Mouse (Mus musculus): ENCODE results near the gene Gdpd3.
"Not testable (repeated sequence)": the region's sequence is repeated elsewhere in the genome, so short reads cannot be mapped to it uniquely, and the experiment has no call there.

The Gdpd3 gene

GRCm38 (mm10) chr7:126760956-126761355, 5.2 kb upstream of the Gdpd3 start:
- DNase-seq (ENCODE audit: low spot score in 2 of 2): no peak

GRCm38 (mm10) chr7:126761529-126762067, 4.5 kb upstream of the Gdpd3 start:
- no peak for DNase-seq (ENCODE audit: low spot score in 2 of 2)

DNA sequence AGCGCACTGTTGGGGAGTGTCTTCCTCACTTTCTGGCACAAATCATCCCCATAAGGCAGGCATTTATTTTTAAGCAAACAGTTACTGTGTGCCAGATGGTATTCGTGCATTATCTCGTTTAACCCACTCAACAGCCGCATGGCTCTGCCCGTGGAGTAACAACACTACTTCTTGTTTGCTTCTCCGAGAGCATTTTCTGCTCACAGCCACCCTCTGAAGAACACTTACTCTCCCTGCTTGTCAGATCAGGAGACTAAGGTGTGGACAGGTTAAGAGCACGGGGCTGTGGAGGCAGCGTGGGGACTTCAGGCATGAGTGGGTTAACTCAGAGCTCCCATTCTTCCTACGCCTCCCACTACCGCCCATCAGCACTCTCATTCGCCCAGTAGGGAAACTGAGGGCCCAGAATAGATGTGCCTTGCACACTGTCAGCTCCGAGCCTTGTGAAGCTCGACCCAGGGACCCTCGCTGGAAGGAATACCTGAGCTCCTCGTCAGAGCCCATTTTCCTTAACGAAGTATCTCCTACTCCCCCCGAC, 3.6 kb upstream of the Gdpd3 start:
- no peak for DNase-seq (ENCODE audit: low spot score in 2 of 2)

DNA sequence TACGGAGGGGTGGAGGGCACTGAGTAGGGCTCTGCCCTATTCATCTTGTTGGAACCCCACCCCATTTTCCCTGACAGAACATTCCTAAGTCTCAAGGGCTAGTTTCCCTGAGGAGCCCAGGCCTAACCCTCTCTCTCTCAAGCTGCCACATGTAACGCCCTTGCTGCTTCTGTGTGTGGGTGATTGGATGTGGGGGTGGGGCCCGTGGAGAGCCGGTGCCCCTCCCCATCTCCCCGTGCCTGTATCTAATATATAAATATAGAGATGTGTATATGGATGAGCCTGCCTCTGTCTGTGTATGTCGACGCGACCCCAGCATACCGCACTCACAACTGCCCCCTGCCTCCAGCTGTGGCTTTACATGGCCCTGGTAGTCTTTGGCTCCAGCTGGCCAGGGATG, 594 bp upstream of the Gdpd3 start:
- no peak for DNase-seq (ENCODE audit: low spot score in 2 of 2)

GRCm38 (mm10) chr7:126767001-126767400, 867 bp downstream of the Gdpd3 start:
- no peak for DNase-seq (ENCODE audit: low spot score in 2 of 2)

GRCm38 (mm10) chr7:126770784-126771183, 4.7 kb downstream of the Gdpd3 start:
- DNase-seq (ENCODE audit: low spot score in 2 of 2): no peak

DNA sequence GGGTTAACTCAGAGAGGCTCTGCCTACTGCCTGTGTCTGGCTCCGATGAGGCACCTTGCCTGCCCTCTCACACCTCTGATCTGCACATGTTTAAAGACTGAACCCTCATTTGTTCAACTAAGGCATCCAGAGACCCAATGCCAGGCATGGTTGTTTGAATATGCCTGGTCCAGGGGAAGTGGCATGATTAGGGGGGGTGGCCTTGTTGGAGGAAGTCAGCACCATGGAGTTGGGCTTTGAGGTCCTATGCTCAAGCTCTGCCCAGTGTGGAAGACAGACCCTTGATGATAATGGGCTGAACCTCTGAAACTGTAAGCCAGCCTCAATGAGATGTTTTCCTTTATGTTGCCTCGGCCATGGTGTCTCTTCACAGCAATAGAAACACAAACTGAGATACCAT, 7.2 kb downstream of the Gdpd3 start:
- DNase-seq (ENCODE audit: low spot score in 2 of 2): no peak

DNA sequence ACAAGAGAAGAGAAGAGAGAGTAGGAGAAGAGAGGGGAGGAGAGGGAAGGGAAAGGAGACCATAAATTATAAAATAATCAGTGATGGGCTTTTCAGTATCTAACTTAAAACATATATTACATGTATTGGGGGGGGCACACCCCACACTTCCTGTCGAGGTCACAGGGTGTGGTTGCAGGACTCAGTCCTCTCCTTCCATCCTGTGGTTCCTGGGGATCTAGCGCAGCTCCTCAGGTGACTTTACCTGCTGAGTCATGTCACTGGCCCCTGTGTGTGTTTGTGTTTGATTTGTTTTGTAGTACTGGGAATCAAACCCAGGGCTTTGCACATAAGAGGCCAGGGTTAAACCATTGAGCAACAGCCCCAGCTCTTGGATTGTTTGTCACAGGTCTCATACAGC, 8.3 kb downstream of the Gdpd3 start:
- DNase-seq (ENCODE audit: low spot score in 2 of 2): no peak

GRCm38 (mm10) chr7:126775185-126775977, 9.2 kb downstream of the Gdpd3 start:
- no peak for DNase-seq (ENCODE audit: low spot score in 2 of 2)

DNA sequence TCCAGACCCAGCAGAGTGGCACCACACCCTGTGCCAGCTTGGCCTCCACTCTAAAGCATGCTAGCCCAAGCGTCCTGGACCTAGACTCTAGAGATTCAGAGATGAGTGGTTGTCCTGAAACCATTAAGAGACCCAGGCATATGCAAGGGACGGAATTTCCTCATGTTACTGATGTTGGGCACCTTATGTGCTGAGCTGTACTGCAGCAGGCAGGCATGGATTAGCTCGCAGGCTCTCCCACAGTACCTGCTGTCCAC, 9.8 kb downstream of the Gdpd3 start:
- no peak for DNase-seq (ENCODE audit: low spot score in 2 of 2)

- peak; percentile 91 to 95 for DNase-seq (ENCODE audit: low spot score in 2 of 2)
Observed at GRCm38 (mm10) chr7:126776598-126777057, 10.5 kb downstream of the Gdpd3 start, which contains the start of gene Ypel3. Gene Ypel3 (plus strand): TSS chr7:126776955.

DNA sequence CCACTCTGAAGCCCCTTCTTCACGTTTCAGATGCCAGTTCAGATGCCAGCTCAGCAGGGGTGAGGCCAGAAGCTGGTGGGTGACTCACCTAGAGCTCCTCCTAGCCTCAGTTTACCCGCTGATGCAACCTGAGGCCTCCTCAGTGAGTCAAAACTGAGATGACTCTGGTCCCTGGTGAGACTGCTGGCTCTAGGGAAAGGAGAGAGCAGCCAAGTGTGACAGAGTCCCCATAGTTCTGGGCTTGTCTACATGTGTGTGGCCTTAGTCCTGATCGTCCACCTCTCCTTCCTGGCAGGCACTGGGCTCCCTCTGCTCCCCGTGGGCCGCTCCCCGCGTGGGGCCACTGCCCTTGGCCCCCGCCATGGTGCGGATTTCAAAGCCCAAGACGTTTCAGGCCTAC, 11.3 kb downstream of the Gdpd3 start:
- no peak for DNase-seq (ENCODE audit: low spot score in 2 of 2)

DNA sequence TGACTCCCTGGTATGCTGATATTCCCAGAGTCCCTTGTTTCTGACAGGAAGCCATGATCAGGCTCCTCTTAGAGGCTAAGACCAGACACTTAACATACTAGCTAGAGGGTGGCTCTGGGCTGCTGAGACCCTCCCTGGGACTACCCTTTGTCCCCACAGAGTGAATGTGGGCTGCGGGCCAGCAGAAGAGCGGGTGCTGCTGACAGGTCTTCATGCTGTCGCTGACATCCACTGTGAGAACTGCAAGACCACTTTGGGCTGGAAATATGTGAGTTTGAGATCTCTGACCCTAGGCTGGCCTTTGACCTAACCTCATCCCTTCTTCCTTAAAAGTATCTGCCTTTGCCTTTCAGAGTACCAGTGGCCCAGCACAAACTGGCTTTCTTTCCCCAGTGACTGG, 12.0 kb downstream of the Gdpd3 start:
- no peak for DNase-seq (ENCODE audit: low spot score in 2 of 2)

- not testable (repeated sequence) for DNase-seq (ENCODE audit: low spot score in 2 of 2)
Observed at GRCm38 (mm10) chr7:126779101-126779500, 13.0 kb downstream of the Gdpd3 start.

- peak; percentile 75 to 86 for DNase-seq (ENCODE audit: low spot score in 2 of 2)
Observed at GRCm38 (mm10) chr7:126779983-126780970, 14.1 kb downstream of the Gdpd3 start.

- DNase-seq (ENCODE audit: low spot score in 2 of 2): no peak
Observed at GRCm38 (mm10) chr7:126780971-126781635, 15.0 kb downstream of the Gdpd3 start, which contains the start of gene Tbx6. Gene Tbx6 (plus strand): TSS chr7:126781483.

- DNase-seq (ENCODE audit: low spot score in 2 of 2): no peak
Observed at GRCm38 (mm10) chr7:126781661-126782370, 15.7 kb downstream of the Gdpd3 start.

DNA sequence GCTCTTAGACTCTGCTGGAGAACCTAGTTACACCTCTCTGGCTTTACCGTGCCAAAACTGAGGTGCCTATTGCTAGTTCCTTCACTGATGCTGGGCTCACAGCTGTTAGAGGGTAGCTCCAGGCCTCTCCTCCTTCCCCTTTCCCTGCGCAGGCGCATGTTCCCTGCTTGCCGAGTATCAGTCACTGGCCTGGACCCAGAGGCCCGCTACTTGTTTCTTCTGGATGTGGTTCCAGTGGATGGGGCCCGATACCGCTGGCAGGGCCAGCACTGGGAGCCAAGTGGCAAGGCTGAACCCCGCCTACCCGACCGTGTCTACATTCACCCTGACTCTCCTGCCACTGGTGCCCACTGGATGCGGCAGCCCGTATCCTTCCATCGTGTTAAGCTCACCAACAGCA, 16.6 kb downstream of the Gdpd3 start:
- DNase-seq (ENCODE audit: low spot score in 2 of 2): no peak

GRCm38 (mm10) chr7:126784469-126784868, 18.3 kb downstream of the Gdpd3 start:
- DNase-seq (ENCODE audit: low spot score in 2 of 2): no peak

DNA sequence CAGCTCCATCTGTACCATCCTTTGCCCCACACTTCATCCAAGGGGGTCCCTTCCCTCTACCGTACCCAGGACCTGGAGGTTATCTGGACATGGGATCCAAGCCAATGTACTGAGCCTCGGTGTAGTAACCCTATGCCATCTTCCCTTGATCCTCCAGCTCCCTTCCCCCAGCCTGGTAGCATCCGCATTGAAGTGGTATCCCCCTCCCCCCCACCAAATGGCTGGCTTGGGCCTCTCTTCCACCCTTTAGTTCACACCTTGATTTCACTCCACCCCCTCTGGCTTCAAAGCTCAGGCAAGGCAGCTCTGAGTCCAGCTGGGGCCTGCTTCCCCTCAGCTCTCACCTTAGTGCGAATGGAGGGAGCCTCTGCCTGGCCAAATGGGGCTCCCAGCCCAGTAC, 18.9 kb downstream of the Gdpd3 start:
- no peak for DNase-seq (ENCODE audit: low spot score in 2 of 2)

- no peak for DNase-seq (ENCODE audit: low spot score in 2 of 2)
Observed at GRCm38 (mm10) chr7:126786142-126786541, 20.0 kb downstream of the Gdpd3 start.

Data from spleen, postnatal 14 days (tissue).